Mouse (Mus musculus): ENCODE measurements around the gene H2afy2. TPM values are rescaled to one million over a fixed set of nuclear protein-coding genes. Genes with fewer than 3 reads are reported as not detected.

Gene H2afy2
- total and polyA plus RNA-seq, 3 experiments = 0.20 TPM; not detected in 2

GRCm38 (mm10) chr10:61811987-61812386 is 28.0 kb upstream of the H2afy2 start:
- dilution Hi-C loops (cut with MboI; ENCODE audit: extremely low pct_ligation_motif_present, extremely low pct_unique_long_range_greater_than_20kb, low sequenced_read_pairs) (no loop called here), in situ Hi-C loops (cut with MboI; ENCODE audit: low pct_ligation_motif_present, low pct_unique_long_range_greater_than_20kb, low sequenced_read_pairs) (no loop called here)
- no peaks in the 10 kb centered on the region for H3K36me3 ChIP-seq (replicated peaks in 1 of 2; ENCODE audit: control insufficient read depth in 1 of 2, insufficient read depth in 1 of 2, low read length in 1 of 2)
- DNase-seq (ENCODE audit: extremely low read depth) = no peak
- H3K27me3 ChIP-seq (replicated peaks) = peaks cover 2% of the 10 kb centered on the region
- TF ChIP-seq NRF1 (IDR thresholded peaks at IDR 0.05; ENCODE audit: low read depth, low read length) (no peak), ETS1 (conservative IDR thresholded peaks at IDR 0.05; ENCODE audit: low read depth, low read length) (no peak), ZMIZ1 (IDR thresholded peaks at IDR 0.05; ENCODE audit: low read depth, low read length) (no peak), MXI1 (IDR thresholded peaks at IDR 0.05; ENCODE audit: low read depth, low read length) (no peak), POLR2AphosphoS2 (IDR thresholded peaks at IDR 0.05; ENCODE audit: low read depth, low read length) (no peak), POLR2A (IDR thresholded peaks at IDR 0.05; ENCODE audit: low read depth, low read length) (no peak), RCOR1 (conservative IDR thresholded peaks at IDR 0.05; ENCODE audit: low read depth, low read length) (no peak), CTCF (conservative IDR thresholded peaks at IDR 0.05 in 1 of 2, IDR thresholded peaks at IDR 0.05 in 1 of 2; ENCODE audit: low read depth in 2 of 2, low read length in 2 of 2) (no peak), CHD2 (IDR thresholded peaks at IDR 0.05; ENCODE audit: low read length) (no peak), USF2 (conservative IDR thresholded peaks at IDR 0.05; ENCODE audit: low read depth, low read length) (no peak)
- H3K4me3 ChIP-seq (replicated peaks in 1 of 3; ENCODE audit: low read depth in 2 of 3, low read length in 2 of 3, poor library complexity in 1 of 3) = no peak overlapping the region
- H3K4me2 ChIP-seq (ENCODE audit: insufficient read depth, low read depth, poor library complexity, severe bottlenecking) = no peak overlapping the region
- H3K79me2 ChIP-seq (replicated peaks; ENCODE audit: control insufficient read depth, extremely low read depth, insufficient read depth, poor library complexity, severe bottlenecking) = no peaks in the 10 kb centered on the region
- H3K9ac ChIP-seq (ENCODE audit: insufficient read depth, low read depth) = no peak overlapping the region
- no peak overlapping the region for H3K27ac ChIP-seq (ENCODE audit: insufficient read depth, low read depth)
- peaks cover 8% of the 10 kb centered on the region for H3K9me3 ChIP-seq (replicated peaks; ENCODE audit: low read length)
- H3K4me1 ChIP-seq (ENCODE audit: control insufficient read depth in 1 of 2, insufficient read depth in 2 of 2) = no peaks in the 10 kb centered on the region; a peak in 1 of 4 replicates

- DNase-seq (ENCODE audit: extremely low read depth) = no peak
- in situ Hi-C loops (cut with MboI; ENCODE audit: low pct_ligation_motif_present, low pct_unique_long_range_greater_than_20kb, low sequenced_read_pairs) (no loop called here), dilution Hi-C loops (cut with MboI; ENCODE audit: extremely low pct_ligation_motif_present, extremely low pct_unique_long_range_greater_than_20kb, low sequenced_read_pairs) (no loop called here)
- Histone ChIP-seq H3K9me3 (replicated peaks; ENCODE audit: low read length) (peaks cover 9% of the 10 kb centered on the region), H3K27me3 (replicated peaks) (peaks cover 6% of the 10 kb centered on the region), H3K27ac (ENCODE audit: insufficient read depth, low read depth) (no peak overlapping the region), H3K9ac (ENCODE audit: insufficient read depth, low read depth) (no peak overlapping the region), H3K79me2 (replicated peaks; ENCODE audit: control insufficient read depth, extremely low read depth, insufficient read depth, poor library complexity, severe bottlenecking) (no peaks in the 10 kb centered on the region), H3K4me1 (ENCODE audit: control insufficient read depth in 1 of 2, insufficient read depth in 2 of 2) (no peaks in the 10 kb centered on the region), H3K36me3 (replicated peaks in 1 of 2; ENCODE audit: control insufficient read depth in 1 of 2, insufficient read depth in 1 of 2, low read length in 1 of 2) (no peaks in the 10 kb centered on the region), H3K4me3 (replicated peaks in 1 of 3; ENCODE audit: low read depth in 2 of 3, low read length in 2 of 3, poor library complexity in 1 of 3) (no peak overlapping the region), H3K4me2 (ENCODE audit: insufficient read depth, low read depth, poor library complexity, severe bottlenecking) (no peak overlapping the region)
- no peak for TF ChIP-seq USF1 (IDR thresholded peaks at IDR 0.05; ENCODE audit: low read depth, low read length)
- TF ChIP-seq USF2 (conservative IDR thresholded peaks at IDR 0.05; ENCODE audit: low read depth, low read length) = no peak
Observed at GRCm38 (mm10) chr10:61798133-61798576, 14.2 kb upstream of the H2afy2 start.

- in situ Hi-C loops (cut with MboI; ENCODE audit: low pct_ligation_motif_present, low pct_unique_long_range_greater_than_20kb, low sequenced_read_pairs) = no loop called here
- dilution Hi-C loops (cut with MboI; ENCODE audit: extremely low pct_ligation_motif_present, extremely low pct_unique_long_range_greater_than_20kb, low sequenced_read_pairs) = no loop called here
- H3K9ac ChIP-seq (ENCODE audit: insufficient read depth, low read depth) = no peak overlapping the region
Observed at GRCm38 (mm10) chr10:61795458-61795857, 11.5 kb upstream of the H2afy2 start.

More at GRCm38 (mm10) chr10:61795458-61795857, 11.5 kb upstream of the H2afy2 start:
- TF ChIP-seq CHD1 (IDR thresholded peaks at IDR 0.05; ENCODE audit: low read depth, low read length) (no peak), PAX5 (IDR thresholded peaks at IDR 0.05; ENCODE audit: low read length) (no peak), JUN (IDR thresholded peaks at IDR 0.05; ENCODE audit: insufficient read depth, low read depth, low read length) (no peak), UBTF (IDR thresholded peaks at IDR 0.05; ENCODE audit: low read depth, low read length) (no peak), TBP (conservative IDR thresholded peaks at IDR 0.05; ENCODE audit: low read depth, low read length) (no peak), CHD2 (IDR thresholded peaks at IDR 0.05; ENCODE audit: low read length) (no peak), ETS1 (conservative IDR thresholded peaks at IDR 0.05; ENCODE audit: low read depth, low read length) (no peak), CTCF (conservative IDR thresholded peaks at IDR 0.05 in 1 of 2, IDR thresholded peaks at IDR 0.05 in 1 of 2; ENCODE audit: low read depth in 2 of 2, low read length in 2 of 2) (no peak), MEF2A (IDR thresholded peaks at IDR 0.05; ENCODE audit: borderline replicate concordance, low read depth, low read length) (no peak), MXI1 (IDR thresholded peaks at IDR 0.05; ENCODE audit: low read depth, low read length) (no peak), TCF12 (IDR thresholded peaks at IDR 0.05; ENCODE audit: low read depth, low read length) (no peak)
- DNase-seq (ENCODE audit: extremely low read depth) = no peak
- no peak overlapping the region for H3K27ac ChIP-seq (ENCODE audit: insufficient read depth, low read depth)
- no peaks in the 10 kb centered on the region for H3K36me3 ChIP-seq (replicated peaks in 1 of 2; ENCODE audit: control insufficient read depth in 1 of 2, insufficient read depth in 1 of 2, low read length in 1 of 2)
- H3K4me3 ChIP-seq (replicated peaks in 1 of 3; ENCODE audit: low read depth in 2 of 3, low read length in 2 of 3, poor library complexity in 1 of 3) = no peak overlapping the region
- H3K79me2 ChIP-seq (replicated peaks; ENCODE audit: control insufficient read depth, extremely low read depth, insufficient read depth, poor library complexity, severe bottlenecking) = no peaks in the 10 kb centered on the region
- H3K4me1 ChIP-seq (ENCODE audit: control insufficient read depth in 1 of 2, insufficient read depth in 2 of 2) = no peaks in the 10 kb centered on the region
- no peak overlapping the region for H3K4me2 ChIP-seq (ENCODE audit: insufficient read depth, low read depth, poor library complexity, severe bottlenecking)
- H3K27me3 ChIP-seq (replicated peaks) = peaks cover 3% of the 10 kb centered on the region
- peaks cover 2% of the 10 kb centered on the region for H3K9me3 ChIP-seq (replicated peaks; ENCODE audit: low read length)

Measured in CH12.LX (cell line).